Mouse (Mus musculus) forebrain, embryonic 14.5 days (tissue): ENCODE results near the gene Ptprq. TPM values are rescaled to one million over a fixed set of nuclear protein-coding genes. Genes with fewer than 3 reads are reported as not detected.

ENCODE experiments used
- ATAC-seq: fragments of 200-750 bp; cut with Nextera tagmentation; 2 replicates; pipeline ENCODE4 v1.8.0; 2017; ENCODE audit warnings: mild to moderate bottlenecking, moderate library complexity
- DNase-seq: peaks from one replicate; pipeline ENCODE4 v3.0.0-alpha.2; 2015; ENCODE audit warnings: low spot score
- H3K27ac ChIP-seq: fragments of 300-500 bp; sonication (generic); 2 replicates; pipeline ENCODE4 v1.5.1; 2014; ENCODE audit warnings: low read depth, mild to moderate bottlenecking, control low read depth, low read length, moderate library complexity
- H3K27me3 ChIP-seq: fragments of 300-500 bp; sonication (generic); replicated peaks from 2 replicates; pipeline ENCODE4 v1.6.1; 2014; ENCODE audit warnings: low read length, control low read depth, mixed read lengths; ENCODE audit not compliant: control insufficient read depth, insufficient read depth
- H3K36me3 ChIP-seq: fragments of 300-500 bp; sonication (generic); 2 replicates; pipeline ENCODE4 v1.6.1; 2014; ENCODE audit warnings: low read length, control low read depth; ENCODE audit not compliant: control insufficient read depth, insufficient read depth
- H3K4me1 ChIP-seq: fragments of 300-500 bp; sonication (generic); 2 replicates; pipeline ENCODE4 v1.6.1; 2014; ENCODE audit warnings: antibody characterized with exemption, low read length, control low read depth; ENCODE audit not compliant: control insufficient read depth, insufficient read depth
- H3K4me2 ChIP-seq: fragments of 300-500 bp; sonication (generic); 2 replicates; pipeline ENCODE4 v1.6.1; 2014; ENCODE audit warnings: mild to moderate bottlenecking, control low read depth, low read length
- H3K4me3 ChIP-seq: fragments of 300-500 bp; sonication (generic); 2 replicates; pipeline ENCODE4 v1.5.1; 2014; ENCODE audit warnings: low read depth, low read length, control low read depth
- H3K9ac ChIP-seq: fragments of 300-500 bp; sonication (generic); 2 replicates; pipeline ENCODE4 v1.6.1; 2014; ENCODE audit warnings: mild to moderate bottlenecking, low read length, control low read depth, moderate library complexity
- H3K9me3 ChIP-seq: fragments of 300-500 bp; sonication (generic); replicated peaks from 2 replicates; pipeline ENCODE4 v1.6.1; 2016; ENCODE audit warnings: low read length, control low read depth, mixed read lengths; ENCODE audit not compliant: control insufficient read depth
- WGBS: fragments of 180-500 bp; shearing (Covaris S2); extraction: QIAGEN DNeasy Blood & Tissue Kit; methylation state at CpG from one replicate; pipeline ENCODE4 v1.1.7; 2014; 5-methylcytosine and 5-hydroxymethylcytosine counted together
- polyA plus RNA-seq: library from polyadenylated mRNA; unstranded; fragments of >200 nt; fragmentation: Nextera tagmentation; extraction: Ambion mirVana; gene quantifications from 2 replicates; pipeline ENCODE4 v1.2.1, GENCODE M21; 2014

Ptprq gene
- polyA plus RNA-seq, 1 experiment from 2014 or later = 0.04 TPM

- no peak for DNase-seq
- Histone ChIP-seq H3K9ac (no peak overlapping the region), H3K4me1 (no peaks in the 10 kb centered on the region), H3K9me3 (no peaks in the 10 kb centered on the region), H3K27ac (no peak overlapping the region), H3K27me3 (no peaks in the 10 kb centered on the region), H3K36me3 (no peaks in the 10 kb centered on the region), H3K4me3 (no peak overlapping the region), H3K4me2 (no peak overlapping the region)
- ATAC-seq = no peak
- 89% methylated on average over 7 of the region's 7 CpGs for WGBS
Observed at GRCm38 (mm10) chr10:107735448-107735847, 15.6 kb upstream of the Ptprq start.

- H3K4me2 ChIP-seq = no peak overlapping the region
- H3K27me3 ChIP-seq = no peaks in the 10 kb centered on the region
- no peak overlapping the region for H3K9ac ChIP-seq
- no peak overlapping the region for H3K4me3 ChIP-seq
- no peaks in the 10 kb centered on the region for H3K9me3 ChIP-seq
- no peaks in the 10 kb centered on the region for H3K4me1 ChIP-seq
- H3K36me3 ChIP-seq = no peaks in the 10 kb centered on the region
- no peak overlapping the region for H3K27ac ChIP-seq
- no peak for ATAC-seq
- no peak for DNase-seq
Observed at GRCm38 (mm10) chr10:107734327-107734726, 14.5 kb upstream of the Ptprq start.

- Histone ChIP-seq H3K9ac (no peak overlapping the region), H3K27ac (no peak overlapping the region), H3K4me3 (no peak overlapping the region), H3K4me2 (no peak overlapping the region), H3K4me1 (no peaks in the 10 kb centered on the region), H3K27me3 (no peaks in the 10 kb centered on the region), H3K9me3 (no peaks in the 10 kb centered on the region), H3K36me3 (no peaks in the 10 kb centered on the region)
- WGBS = 84% methylated on average over 7 of the region's 7 CpGs
- ATAC-seq (no peak), DNase-seq (no peak)
Observed at GRCm38 (mm10) chr10:107725631-107726030, 5.8 kb upstream of the Ptprq start.

GRCm38 (mm10) chr10:107704443-107704842, 15.4 kb downstream of the Ptprq start:
- Histone ChIP-seq H3K27ac (no peak overlapping the region), H3K4me2 (no peak overlapping the region), H3K9ac (no peak overlapping the region), H3K27me3 (no peaks in the 10 kb centered on the region), H3K36me3 (no peaks in the 10 kb centered on the region), H3K9me3 (no peaks in the 10 kb centered on the region), H3K4me1 (no peaks in the 10 kb centered on the region), H3K4me3 (no peak overlapping the region)
- WGBS = 53% methylated on average over 3 of the region's 3 CpGs
- peak; percentile 69 for DNase-seq
- ATAC-seq = 0 out of 2 replicates have a peak, but pooled peaks have one; percentile 32

GRCm38 (mm10) chr10:107700944-107701343, 18.9 kb downstream of the Ptprq start:
- no peaks in the 10 kb centered on the region for H3K36me3 ChIP-seq
- no peak overlapping the region for H3K27ac ChIP-seq
- H3K4me2 ChIP-seq = no peak overlapping the region
- H3K9me3 ChIP-seq = no peaks in the 10 kb centered on the region
- no peak overlapping the region for H3K9ac ChIP-seq
- no peaks in the 10 kb centered on the region for H3K4me1 ChIP-seq
- no peaks in the 10 kb centered on the region for H3K27me3 ChIP-seq
- H3K4me3 ChIP-seq = no peak overlapping the region
- 91% methylated on average over 3 of the region's 3 CpGs for WGBS
- DNase-seq (no peak), ATAC-seq (no peak)

- no peaks in the 10 kb centered on the region for H3K36me3 ChIP-seq
- 79% methylated on average over 2 of the region's 2 CpGs for WGBS
- H3K4me3 ChIP-seq = no peak overlapping the region
- H3K9me3 ChIP-seq = no peaks in the 10 kb centered on the region
- ATAC-seq (no peak), DNase-seq (no peak)
- no peaks in the 10 kb centered on the region for H3K4me1 ChIP-seq
- H3K27ac ChIP-seq = no peak overlapping the region
- no peak overlapping the region for H3K4me2 ChIP-seq
- no peaks in the 10 kb centered on the region for H3K27me3 ChIP-seq
- no peak overlapping the region for H3K9ac ChIP-seq
Observed at GRCm38 (mm10) chr10:107698716-107699115, 21.1 kb downstream of the Ptprq start.

GRCm38 (mm10) chr10:107697177-107697576, 22.7 kb downstream of the Ptprq start:
- Histone ChIP-seq H3K4me3 (no peak overlapping the region), H3K4me1 (no peaks in the 10 kb centered on the region), H3K36me3 (no peaks in the 10 kb centered on the region), H3K4me2 (no peak overlapping the region), H3K9me3 (no peaks in the 10 kb centered on the region), H3K27ac (no peak overlapping the region), H3K9ac (no peak overlapping the region), H3K27me3 (no peaks in the 10 kb centered on the region)
- DNase-seq (no peak), ATAC-seq (no peak)
- 84% methylated on average over 5 of the region's 5 CpGs for WGBS

- no peaks in the 10 kb centered on the region for H3K27me3 ChIP-seq
- no peak for DNase-seq
- no peak for ATAC-seq
- no peak overlapping the region for H3K27ac ChIP-seq
- H3K36me3 ChIP-seq = no peaks in the 10 kb centered on the region
- no peak overlapping the region for H3K4me2 ChIP-seq
- H3K4me1 ChIP-seq = no peaks in the 10 kb centered on the region
- no peak overlapping the region for H3K4me3 ChIP-seq
- 85% methylated on average over 6 of the region's 6 CpGs for WGBS
- H3K9me3 ChIP-seq = no peaks in the 10 kb centered on the region
- H3K9ac ChIP-seq = no peak overlapping the region
Observed at GRCm38 (mm10) chr10:107687382-107687781, 32.5 kb downstream of the Ptprq start.

- ATAC-seq = no peak
- H3K4me1 ChIP-seq = no peaks in the 10 kb centered on the region
- no peaks in the 10 kb centered on the region for H3K27me3 ChIP-seq
- no peak for DNase-seq
- WGBS = 78% methylated on average over 1 of the region's 1 CpGs
- no peak overlapping the region for H3K4me3 ChIP-seq
- no peaks in the 10 kb centered on the region for H3K9me3 ChIP-seq
- no peaks in the 10 kb centered on the region for H3K36me3 ChIP-seq
- H3K4me2 ChIP-seq = no peak overlapping the region
- no peak overlapping the region for H3K9ac ChIP-seq
- no peak overlapping the region for H3K27ac ChIP-seq
Observed at GRCm38 (mm10) chr10:107675994-107676393, 43.9 kb downstream of the Ptprq start.
